Mouse (Mus musculus): ENCODE measurements around the gene Rbms3. TPM values are rescaled to one million over a fixed set of nuclear protein-coding genes. Genes with fewer than 3 reads are reported as not detected.

Gene Rbms3
- polyA plus RNA-seq, 1 experiment from 2014 or later, result 75.1 TPM

DNA sequence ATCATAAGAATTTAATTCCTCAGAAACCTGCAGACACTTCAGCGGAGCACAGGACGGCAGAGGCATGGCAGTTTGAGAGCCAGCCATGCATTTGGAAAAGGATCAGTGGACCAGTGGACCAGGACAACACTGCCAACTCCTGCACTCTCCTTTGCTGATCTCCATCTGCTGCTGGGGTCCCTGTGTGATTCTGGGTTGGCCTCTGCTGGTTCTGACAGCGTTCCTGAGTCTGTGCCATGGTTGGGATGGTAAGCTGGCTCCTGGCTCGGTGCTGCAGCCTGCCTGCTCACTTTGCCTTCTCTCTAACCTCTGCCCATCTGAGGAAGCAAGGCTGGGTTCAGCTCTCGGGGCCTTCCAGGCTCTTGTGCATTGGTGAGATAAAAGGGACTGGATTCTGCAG, 28.9 kb downstream of the Rbms3 start:
- H3K36me3 ChIP-seq (ENCODE audit: control insufficient read depth, insufficient read depth, low read length), result no peaks in the 10 kb centered on the region
- H3K9me3 ChIP-seq (ENCODE audit: control insufficient read depth, low read length), result no peaks in the 10 kb centered on the region
- ATAC-seq, result peak; percentile 48; the same call in 1 of the 2 replicates
- H3K4me3 ChIP-seq (ENCODE audit: low read length), result no peak overlapping the region
- H3K27ac ChIP-seq (ENCODE audit: low read depth, low read length), result no peak overlapping the region
- no peak overlapping the region for H3K9ac ChIP-seq (ENCODE audit: low read depth, low read length)
- WGBS, result 80% methylated on average over 5 of the region's 5 CpGs
- H3K4me1 ChIP-seq (ENCODE audit: control insufficient read depth, insufficient read depth, low read depth, low read length), result no peaks in the 10 kb centered on the region
- H3K27me3 ChIP-seq (replicated peaks; ENCODE audit: control insufficient read depth, insufficient read depth, low read length), result no peaks in the 10 kb centered on the region
- no peak overlapping the region for H3K4me2 ChIP-seq (ENCODE audit: low read length)

DNA sequence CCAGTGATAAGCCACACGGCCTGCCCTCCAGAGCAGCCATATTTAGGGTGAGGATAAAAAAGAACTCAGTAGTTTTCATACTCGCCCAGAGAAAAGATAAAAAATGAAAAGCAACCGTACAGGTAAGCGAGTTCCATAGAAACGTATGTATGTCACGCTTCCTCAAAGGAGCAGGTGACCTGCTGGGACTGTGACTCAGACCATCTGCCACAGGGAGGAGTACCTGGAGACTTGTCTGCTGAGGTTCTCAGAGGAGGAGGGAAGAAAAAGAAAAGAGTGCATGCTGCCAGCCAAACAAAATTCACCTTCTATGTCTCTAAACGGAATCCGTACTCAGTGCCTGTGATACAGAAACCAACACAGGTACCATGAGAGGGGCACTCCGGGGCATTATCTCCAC, 30.4 kb downstream of the Rbms3 start:
- Histone ChIP-seq H3K4me1 (ENCODE audit: control insufficient read depth, insufficient read depth, low read depth, low read length) (no peaks in the 10 kb centered on the region), H3K4me3 (ENCODE audit: low read length) (no peak overlapping the region), H3K36me3 (ENCODE audit: control insufficient read depth, insufficient read depth, low read length) (no peaks in the 10 kb centered on the region), H3K9ac (ENCODE audit: low read depth, low read length) (no peak overlapping the region), H3K27me3 (replicated peaks; ENCODE audit: control insufficient read depth, insufficient read depth, low read length) (no peaks in the 10 kb centered on the region), H3K27ac (ENCODE audit: low read depth, low read length) (no peak overlapping the region), H3K9me3 (ENCODE audit: control insufficient read depth, low read length) (no peaks in the 10 kb centered on the region), H3K4me2 (ENCODE audit: low read length) (no peak overlapping the region)
- no peak for ATAC-seq
- WGBS, result 88% methylated on average over 9 of the region's 9 CpGs

DNA sequence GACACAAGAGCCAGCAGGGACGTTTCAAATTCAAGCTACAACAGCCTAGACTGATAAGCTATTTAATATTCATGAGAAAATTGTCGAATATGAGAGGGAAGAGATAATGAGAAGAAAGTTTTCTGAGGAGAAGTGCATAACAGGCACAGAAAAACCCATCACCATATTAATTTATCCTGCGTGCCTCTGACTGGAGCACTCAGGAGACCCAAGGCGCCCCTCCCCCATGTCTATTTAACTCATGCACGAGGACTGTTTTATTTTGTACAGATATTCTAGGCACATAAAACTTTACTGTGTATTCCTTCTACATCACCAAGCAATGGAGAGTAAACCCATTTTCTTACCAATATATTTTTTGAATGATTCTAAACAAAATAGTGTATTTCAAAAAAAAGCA, 33.6 kb downstream of the Rbms3 start:
- 37% methylated on average over 5 of the region's 5 CpGs for WGBS
- H3K4me1 ChIP-seq (ENCODE audit: control insufficient read depth, insufficient read depth, low read depth, low read length), result no peaks in the 10 kb centered on the region
- no peak for ATAC-seq
- no peaks in the 10 kb centered on the region for H3K36me3 ChIP-seq (ENCODE audit: control insufficient read depth, insufficient read depth, low read length)
- no peak overlapping the region for H3K27ac ChIP-seq (ENCODE audit: low read depth, low read length)
- H3K4me2 ChIP-seq (ENCODE audit: low read length), result no peak overlapping the region
- H3K27me3 ChIP-seq (replicated peaks; ENCODE audit: control insufficient read depth, insufficient read depth, low read length), result no peaks in the 10 kb centered on the region
- H3K9me3 ChIP-seq (ENCODE audit: control insufficient read depth, low read length), result no peaks in the 10 kb centered on the region
- no peak overlapping the region for H3K9ac ChIP-seq (ENCODE audit: low read depth, low read length)
- no peak overlapping the region for H3K4me3 ChIP-seq (ENCODE audit: low read length)

DNA sequence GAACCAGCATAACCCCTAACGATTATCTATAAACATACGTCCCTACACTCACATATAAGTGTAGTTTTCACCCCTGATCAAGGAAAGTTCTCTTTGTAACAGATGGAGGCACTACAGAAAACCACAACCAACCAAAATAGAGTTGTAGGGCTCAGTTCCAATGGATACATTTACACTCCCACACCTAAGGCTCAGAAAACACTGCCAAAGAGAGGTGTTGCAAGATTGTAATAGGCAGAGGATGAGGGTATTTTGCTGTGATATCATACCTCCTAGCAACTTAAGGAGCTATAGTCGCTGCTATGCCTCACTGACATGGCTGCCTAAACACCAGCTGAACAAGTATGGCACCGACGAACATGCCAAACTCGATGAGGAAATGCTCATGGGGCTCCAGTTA, 44.4 kb downstream of the Rbms3 start:
- no peak for ATAC-seq
- no peak overlapping the region for H3K4me3 ChIP-seq (ENCODE audit: low read length)
- 89% methylated on average over 6 of the region's 6 CpGs for WGBS

DNA sequence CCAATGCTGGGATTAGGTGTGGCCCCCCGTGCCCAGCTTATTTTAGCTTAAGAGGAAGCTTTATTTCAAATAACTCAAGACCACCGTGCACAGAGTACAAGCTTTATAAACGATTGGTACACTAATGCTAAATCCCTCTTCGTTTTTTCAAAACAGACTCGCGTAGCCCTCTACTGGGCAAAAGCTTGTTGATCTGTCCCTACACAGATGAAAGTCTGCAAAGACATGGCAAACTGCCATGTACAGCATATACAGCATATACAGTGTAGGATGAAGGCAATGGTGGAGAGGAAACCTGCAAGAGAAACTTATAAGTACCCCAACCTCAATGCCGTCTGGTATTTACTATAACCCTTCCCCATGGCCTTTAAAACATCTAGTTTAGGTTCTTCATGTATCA, 46.1 kb downstream of the Rbms3 start:
- Histone ChIP-seq H3K4me2 (ENCODE audit: low read length) (no peak overlapping the region), H3K4me3 (ENCODE audit: low read length) (no peak overlapping the region), H3K27me3 (replicated peaks; ENCODE audit: control insufficient read depth, insufficient read depth, low read length) (no peaks in the 10 kb centered on the region), H3K36me3 (ENCODE audit: control insufficient read depth, insufficient read depth, low read length) (no peaks in the 10 kb centered on the region), H3K9ac (ENCODE audit: low read depth, low read length) (no peak overlapping the region), H3K4me1 (ENCODE audit: control insufficient read depth, insufficient read depth, low read depth, low read length) (no peaks in the 10 kb centered on the region), H3K27ac (ENCODE audit: low read depth, low read length) (no peak overlapping the region), H3K9me3 (ENCODE audit: control insufficient read depth, low read length) (no peaks in the 10 kb centered on the region)
- ATAC-seq, result 0 out of 2 replicates have a peak, but pooled peaks have one; percentile 34
- 67% methylated on average over 7 of the region's 7 CpGs for WGBS

More for the DNA sequence above, 44.4 kb downstream of the Rbms3 start:
- H3K9me3 ChIP-seq (ENCODE audit: control insufficient read depth, low read length), result no peaks in the 10 kb centered on the region
- H3K27ac ChIP-seq (ENCODE audit: low read depth, low read length), result no peak overlapping the region
- H3K4me1 ChIP-seq (ENCODE audit: control insufficient read depth, insufficient read depth, low read depth, low read length), result no peaks in the 10 kb centered on the region
- no peaks in the 10 kb centered on the region for H3K27me3 ChIP-seq (replicated peaks; ENCODE audit: control insufficient read depth, insufficient read depth, low read length)
- H3K36me3 ChIP-seq (ENCODE audit: control insufficient read depth, insufficient read depth, low read length), result no peaks in the 10 kb centered on the region
- H3K4me2 ChIP-seq (ENCODE audit: low read length), result no peak overlapping the region
- H3K9ac ChIP-seq (ENCODE audit: low read depth, low read length), result no peak overlapping the region

DNA sequence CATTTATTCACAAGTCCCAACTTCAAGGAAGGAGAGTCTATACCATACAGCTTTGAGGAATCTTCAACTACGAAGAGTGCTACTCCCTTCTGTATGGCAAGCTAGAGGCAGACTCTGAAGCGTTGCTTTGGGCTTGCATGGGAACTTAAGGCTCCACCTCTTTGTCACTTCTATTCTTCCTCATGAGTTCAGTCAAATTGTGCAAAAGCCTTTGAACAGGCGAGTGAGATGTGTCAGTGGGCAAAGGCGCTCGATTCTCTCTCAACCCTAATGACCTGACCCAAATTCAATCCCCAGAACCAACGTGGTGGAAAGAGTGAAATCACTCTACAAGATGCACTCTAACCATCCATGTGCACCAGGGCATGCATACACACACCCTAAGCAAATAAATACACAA, 47.1 kb downstream of the Rbms3 start:
- H3K9me3 ChIP-seq (ENCODE audit: control insufficient read depth, low read length), result no peaks in the 10 kb centered on the region
- no peaks in the 10 kb centered on the region for H3K4me1 ChIP-seq (ENCODE audit: control insufficient read depth, insufficient read depth, low read depth, low read length)
- WGBS, result 72% methylated on average over 6 of the region's 6 CpGs
- no peaks in the 10 kb centered on the region for H3K36me3 ChIP-seq (ENCODE audit: control insufficient read depth, insufficient read depth, low read length)
- H3K27me3 ChIP-seq (replicated peaks; ENCODE audit: control insufficient read depth, insufficient read depth, low read length), result no peaks in the 10 kb centered on the region
- no peak overlapping the region for H3K9ac ChIP-seq (ENCODE audit: low read depth, low read length)
- H3K4me3 ChIP-seq (ENCODE audit: low read length), result no peak overlapping the region
- no peak overlapping the region for H3K4me2 ChIP-seq (ENCODE audit: low read length)
- no peak overlapping the region for H3K27ac ChIP-seq (ENCODE audit: low read depth, low read length)
- ATAC-seq, result no peak

DNA sequence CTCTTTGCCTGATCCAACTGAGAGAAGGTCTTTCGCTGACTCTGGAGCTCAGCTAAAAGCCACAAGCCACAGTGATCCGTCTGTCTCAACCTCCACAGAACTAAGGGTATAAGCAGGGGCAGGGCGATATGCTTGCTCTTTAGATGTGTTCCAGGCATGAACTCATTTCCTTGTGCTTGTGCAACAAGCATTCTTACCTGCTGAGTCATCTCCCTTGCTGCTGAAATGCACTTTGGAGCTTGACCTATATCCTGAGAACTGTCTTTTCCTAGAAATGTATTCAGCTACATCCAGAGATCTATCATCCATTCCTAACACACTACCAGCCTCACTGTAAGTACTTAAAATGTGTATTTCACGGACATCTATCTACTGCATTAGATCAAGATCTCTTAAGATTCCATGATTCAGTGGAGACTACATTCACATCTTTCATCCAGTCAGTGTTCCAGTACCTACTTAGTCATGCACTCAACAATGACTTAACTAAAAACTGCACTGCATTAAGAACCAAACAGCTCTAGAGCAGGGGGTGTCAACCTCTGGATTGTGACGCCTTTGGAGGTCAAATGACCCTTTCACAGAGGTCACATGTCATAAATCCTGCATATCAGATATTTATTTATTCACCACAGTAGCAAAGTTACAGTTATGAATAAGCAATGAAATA, 58.4 kb downstream of the Rbms3 start:
- no peak for ATAC-seq
- WGBS, result 87% methylated on average over 5 of the region's 5 CpGs
- H3K27ac ChIP-seq (ENCODE audit: low read depth, low read length), result no peak overlapping the region

DNA sequence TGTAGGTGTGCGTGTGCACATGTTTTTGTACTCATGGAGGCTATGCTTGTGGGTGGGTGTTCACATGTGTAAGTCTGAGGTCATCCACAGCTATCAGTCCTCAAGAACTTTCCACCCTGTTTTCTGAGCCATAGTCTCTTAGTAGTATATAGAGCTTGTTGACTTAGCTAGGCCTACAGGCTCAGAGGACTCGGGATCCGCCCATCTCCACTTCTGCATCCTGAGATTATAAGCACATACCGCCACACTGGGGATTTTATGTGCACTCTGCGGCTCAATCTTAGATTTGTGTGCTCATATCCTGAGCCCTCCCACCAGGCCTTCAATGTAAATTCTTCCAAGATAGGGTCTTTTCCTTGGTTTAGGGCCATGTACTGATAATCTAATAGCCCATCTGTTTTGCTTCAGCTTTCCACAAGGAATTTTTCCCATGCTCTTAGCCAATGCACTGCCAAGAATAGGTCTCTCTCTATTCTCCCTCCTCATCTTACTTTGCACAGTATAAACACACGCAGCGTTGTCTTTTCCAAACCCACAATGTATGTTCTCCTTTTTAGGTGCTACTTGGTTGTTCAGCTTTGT, 59.4 kb downstream of the Rbms3 start:
- Histone ChIP-seq H3K27ac (ENCODE audit: low read depth, low read length) (no peak overlapping the region), H3K9ac (ENCODE audit: low read depth, low read length) (no peak overlapping the region), H3K4me1 (ENCODE audit: control insufficient read depth, insufficient read depth, low read depth, low read length) (no peaks in the 10 kb centered on the region), H3K4me3 (ENCODE audit: low read length) (no peak overlapping the region), H3K9me3 (ENCODE audit: control insufficient read depth, low read length) (no peaks in the 10 kb centered on the region), H3K4me2 (ENCODE audit: low read length) (no peak overlapping the region), H3K27me3 (replicated peaks; ENCODE audit: control insufficient read depth, insufficient read depth, low read length) (no peaks in the 10 kb centered on the region), H3K36me3 (ENCODE audit: control insufficient read depth, insufficient read depth, low read length) (no peaks in the 10 kb centered on the region)
- no peak for ATAC-seq
- WGBS, result 88% methylated on average over 7 of the region's 7 CpGs

More for the DNA sequence above, 58.4 kb downstream of the Rbms3 start:
- Histone ChIP-seq H3K9me3 (ENCODE audit: control insufficient read depth, low read length) (no peaks in the 10 kb centered on the region), H3K36me3 (ENCODE audit: control insufficient read depth, insufficient read depth, low read length) (no peaks in the 10 kb centered on the region), H3K9ac (ENCODE audit: low read depth, low read length) (no peak overlapping the region), H3K27me3 (replicated peaks; ENCODE audit: control insufficient read depth, insufficient read depth, low read length) (no peaks in the 10 kb centered on the region), H3K4me2 (ENCODE audit: low read length) (no peak overlapping the region), H3K4me3 (ENCODE audit: low read length) (no peak overlapping the region), H3K4me1 (ENCODE audit: control insufficient read depth, insufficient read depth, low read depth, low read length) (no peaks in the 10 kb centered on the region)

DNA sequence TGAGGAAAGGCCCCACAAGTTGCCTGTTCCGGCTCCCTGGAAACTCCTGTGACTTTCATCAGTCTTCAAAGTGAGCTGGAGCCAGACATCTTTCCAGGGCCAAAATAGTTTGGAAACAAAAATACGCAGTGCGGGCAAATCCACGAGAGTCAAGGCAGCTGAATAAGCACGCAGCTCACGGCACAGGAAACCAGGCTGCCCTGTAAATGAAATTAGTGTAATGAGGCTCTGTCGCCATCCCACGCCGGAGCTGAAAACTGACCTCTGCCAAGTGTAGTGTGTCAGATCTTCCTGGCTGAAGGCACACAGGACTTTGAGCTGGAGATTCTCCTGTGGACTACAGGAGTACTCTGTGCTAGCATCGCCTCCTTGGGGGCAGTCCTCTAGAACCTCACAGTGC, 63.4 kb downstream of the Rbms3 start:
- H3K4me3 ChIP-seq (ENCODE audit: low read length), result no peak overlapping the region
- WGBS, result 83% methylated on average over 10 of the region's 10 CpGs
- H3K9me3 ChIP-seq (ENCODE audit: control insufficient read depth, low read length), result no peaks in the 10 kb centered on the region
- no peak overlapping the region for H3K27ac ChIP-seq (ENCODE audit: low read depth, low read length)
- no peaks in the 10 kb centered on the region for H3K4me1 ChIP-seq (ENCODE audit: control insufficient read depth, insufficient read depth, low read depth, low read length)
- H3K4me2 ChIP-seq (ENCODE audit: low read length), result no peak overlapping the region
- no peaks in the 10 kb centered on the region for H3K27me3 ChIP-seq (replicated peaks; ENCODE audit: control insufficient read depth, insufficient read depth, low read length)
- no peak for ATAC-seq
- H3K36me3 ChIP-seq (ENCODE audit: control insufficient read depth, insufficient read depth, low read length), result no peaks in the 10 kb centered on the region
- no peak overlapping the region for H3K9ac ChIP-seq (ENCODE audit: low read depth, low read length)
